Mouse (Mus musculus) macrophage (primary cell): ENCODE measurements around the gene Fhl3. TPM values are rescaled to one million over a fixed set of nuclear protein-coding genes. Genes with fewer than 3 reads are reported as not detected.
A peak's percentile ranks its signal among the peaks of the same experiment; 100 is the strongest.
"Not testable (repeated sequence)": the region's sequence is repeated elsewhere in the genome, so short reads cannot be mapped to it uniquely, and the experiment has no call there.

ENCODE experiments used
- H3K27ac ChIP-seq: fragments of 350-480 bp; formaldehyde crosslinking; 2 replicates; pipeline ENCODE4 v1.9.0; 2021
- H3K36me3 ChIP-seq: fragments of 350-480 bp; formaldehyde crosslinking; 2 replicates; pipeline ENCODE4 v1.9.0; 2021; ENCODE audit errors: inconsistent target
- H3K4me3 ChIP-seq: fragments of 350-480 bp; formaldehyde crosslinking; 2 replicates; pipeline ENCODE4 v1.9.0; 2021; ENCODE audit errors: inconsistent target
- H3K79me2 ChIP-seq: fragments of 350-480 bp; formaldehyde crosslinking; 2 replicates; pipeline ENCODE4 v1.9.0; 2021; ENCODE audit errors: inconsistent target
- WGBS: methylation state at CpG from one replicate; pipeline ENCODE4 v1.1.7; 2026; ENCODE audit warnings: inconsistent platforms; ENCODE audit not compliant: missing documents; 5-methylcytosine and 5-hydroxymethylcytosine counted together
- polyA plus RNA-seq: library from polyadenylated mRNA; stranded (reverse); fragments of 250-400 nt; gene quantifications from 3 replicates; pipeline ENCODE4 v1.2.4, GENCODE M21; 2018; ENCODE audit warnings: inconsistent platforms

Fhl3 gene
- polyA plus RNA-seq, 1 experiment from 2014 or later = 24.2 TPM

DNA sequence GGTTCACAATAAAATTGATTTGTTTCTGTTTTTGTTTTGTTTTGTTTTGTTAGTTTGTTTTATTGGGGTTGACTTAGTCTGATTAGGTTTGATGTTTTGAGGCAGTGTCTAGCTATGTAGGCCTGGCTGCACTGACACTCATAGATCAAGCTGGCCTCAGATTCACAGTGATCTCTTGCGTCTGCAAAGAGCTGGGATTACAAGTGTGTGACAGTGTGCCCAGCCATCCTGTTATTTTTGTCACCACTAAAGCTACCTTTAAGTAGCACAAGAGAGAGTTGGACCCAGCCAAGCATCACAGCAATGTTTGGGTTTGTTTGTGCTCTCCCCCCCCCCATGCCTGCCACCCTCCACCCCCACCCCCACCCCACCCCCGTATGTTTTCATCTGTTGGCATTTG lies 5.9 kb upstream of the Fhl3 start:
- Histone ChIP-seq H3K27ac (no peak overlapping the region), H3K4me3 (no peak overlapping the region), H3K79me2 (peaks cover 54% of the 10 kb centered on the region), H3K36me3 (no peaks in the 10 kb centered on the region)
- WGBS = 100% methylated on average over 1 of the region's 2 CpGs

GRCm38 (mm10) chr4:124695786-124696516 lies 4.5 kb upstream of the Fhl3 start:
- 2% methylated on average over 17 of the region's 18 CpGs for WGBS
- peak overlapping the region; percentile 65 for H3K4me3 ChIP-seq
- no peaks in the 10 kb centered on the region for H3K36me3 ChIP-seq
- peak overlapping the region; percentile 88 for H3K27ac ChIP-seq
- H3K79me2 ChIP-seq = peaks cover 43% of the 10 kb centered on the region

- WGBS = 50% methylated on average over 5 of the region's 6 CpGs
- Histone ChIP-seq H3K36me3 (no peaks in the 10 kb centered on the region), H3K4me3 (peak overlapping the region; percentile 4; the same call in 1 of the 2 replicates), H3K79me2 (peaks cover 55% of the 10 kb centered on the region), H3K27ac (peak overlapping the region; percentile 58)
These were observed 710 bp upstream of the Fhl3 start for GRCm38 (mm10) chr4:124699791-124700190.

DNA sequence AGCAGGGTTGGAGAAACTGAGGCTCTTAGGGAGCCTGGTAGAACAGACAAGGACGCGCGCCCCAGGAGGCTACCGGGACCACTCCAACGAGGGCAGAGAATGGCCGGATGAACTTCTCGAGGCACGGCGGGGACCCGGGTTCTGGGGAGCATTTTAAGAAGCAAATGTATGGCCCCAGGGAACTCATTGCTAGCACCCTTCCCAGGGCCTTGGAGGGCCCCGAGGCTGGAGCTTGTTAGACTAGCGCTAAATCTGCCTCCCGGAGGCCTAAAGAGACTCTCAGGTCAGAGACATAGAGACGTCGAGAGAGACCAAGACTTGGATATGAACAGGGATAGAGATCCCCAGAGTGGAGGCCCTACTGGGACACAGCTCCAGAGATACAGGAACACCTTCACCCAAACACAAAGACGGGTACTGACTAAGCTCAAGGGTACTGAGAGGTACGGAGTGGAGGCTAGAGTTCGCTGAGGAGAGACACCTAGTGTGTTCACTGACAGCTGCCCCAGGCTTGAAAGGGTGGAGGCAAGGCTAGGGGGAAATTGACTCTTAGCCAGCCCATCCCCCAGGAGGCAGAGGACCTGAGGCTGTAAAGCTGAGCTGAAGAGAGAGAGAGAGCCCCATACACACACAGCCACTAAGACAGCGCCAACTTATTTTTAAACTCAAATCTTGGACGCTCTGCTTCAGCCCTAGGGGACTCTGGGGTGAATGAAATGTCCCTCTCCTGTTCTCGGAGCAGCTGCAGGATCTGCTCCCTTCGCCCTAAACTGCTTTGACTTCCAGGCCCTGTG lies 748 bp downstream of the Fhl3 start:
- Histone ChIP-seq H3K36me3 (peaks cover 3% of the 10 kb centered on the region; the same call in 1 of the 2 replicates), H3K27ac (peak overlapping the region; percentile 99), H3K4me3 (peak overlapping the region; percentile 94), H3K79me2 (peaks cover 64% of the 10 kb centered on the region)
- 9% methylated on average over 22 of the region's 22 CpGs for WGBS

GRCm38 (mm10) chr4:124701916-124702315 lies 1.4 kb downstream of the Fhl3 start:
- 85% methylated on average over 2 of the region's 5 CpGs for WGBS
- Histone ChIP-seq H3K36me3 (peaks cover 9% of the 10 kb centered on the region; the same call in 1 of the 2 replicates), H3K4me3 (peak overlapping the region; percentile 94), H3K27ac (peak overlapping the region; percentile 99), H3K79me2 (peaks cover 64% of the 10 kb centered on the region)

GRCm38 (mm10) chr4:124703406-124703805 lies 2.9 kb downstream of the Fhl3 start:
- Histone ChIP-seq H3K27ac (peak overlapping the region; percentile 99), H3K36me3 (peaks cover 9% of the 10 kb centered on the region; the same call in 1 of the 2 replicates), H3K4me3 (peak overlapping the region; percentile 35), H3K79me2 (peaks cover 65% of the 10 kb centered on the region)
- 8% methylated on average over 2 of the region's 2 CpGs for WGBS

DNA sequence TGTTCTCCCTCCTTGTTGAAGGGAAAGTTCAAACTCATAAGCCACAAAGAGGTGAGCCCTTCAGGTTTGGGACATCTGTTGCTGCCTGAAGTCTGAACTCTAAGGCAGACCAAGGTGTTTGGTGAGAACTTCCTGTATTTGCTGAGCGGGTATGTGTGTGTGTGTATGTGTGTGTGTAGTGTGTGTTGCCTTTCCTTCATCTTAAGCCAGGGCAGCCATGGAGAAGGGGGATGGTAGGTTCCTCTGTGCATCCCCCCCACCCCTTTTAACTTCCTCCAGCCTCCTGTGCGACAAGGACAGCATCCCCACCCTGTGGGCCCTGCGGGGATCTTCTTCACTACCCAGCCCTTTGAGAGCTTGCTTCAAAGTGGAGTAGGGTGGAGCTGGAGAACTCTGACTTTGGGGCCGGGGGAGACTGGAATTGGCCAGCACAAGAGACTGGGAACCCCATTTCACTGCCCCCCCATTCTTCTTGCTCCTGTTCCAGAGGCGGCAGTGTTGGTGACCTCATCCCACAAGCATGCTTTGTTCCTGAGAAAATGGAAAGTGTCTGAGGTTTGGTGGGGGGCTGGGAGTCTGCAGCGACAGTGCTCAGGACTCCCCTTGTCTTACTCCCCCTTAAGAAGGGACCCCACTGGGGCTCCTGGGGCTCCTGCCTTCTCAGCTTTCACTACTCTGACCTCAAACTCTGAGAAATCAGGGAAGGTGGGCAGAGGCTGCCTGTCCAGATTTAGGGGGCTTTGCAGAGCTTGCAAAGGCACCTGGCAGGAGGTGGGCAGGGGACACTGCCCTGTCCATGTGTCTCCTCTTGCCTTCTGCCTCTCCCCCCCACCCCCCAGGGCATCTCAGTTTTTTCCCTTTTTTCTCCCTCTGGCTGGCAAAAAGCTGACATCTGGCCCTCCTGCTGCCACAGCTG lies 3.6 kb downstream of the Fhl3 start:
- H3K4me3 ChIP-seq = peak overlapping the region; percentile 35

DNA sequence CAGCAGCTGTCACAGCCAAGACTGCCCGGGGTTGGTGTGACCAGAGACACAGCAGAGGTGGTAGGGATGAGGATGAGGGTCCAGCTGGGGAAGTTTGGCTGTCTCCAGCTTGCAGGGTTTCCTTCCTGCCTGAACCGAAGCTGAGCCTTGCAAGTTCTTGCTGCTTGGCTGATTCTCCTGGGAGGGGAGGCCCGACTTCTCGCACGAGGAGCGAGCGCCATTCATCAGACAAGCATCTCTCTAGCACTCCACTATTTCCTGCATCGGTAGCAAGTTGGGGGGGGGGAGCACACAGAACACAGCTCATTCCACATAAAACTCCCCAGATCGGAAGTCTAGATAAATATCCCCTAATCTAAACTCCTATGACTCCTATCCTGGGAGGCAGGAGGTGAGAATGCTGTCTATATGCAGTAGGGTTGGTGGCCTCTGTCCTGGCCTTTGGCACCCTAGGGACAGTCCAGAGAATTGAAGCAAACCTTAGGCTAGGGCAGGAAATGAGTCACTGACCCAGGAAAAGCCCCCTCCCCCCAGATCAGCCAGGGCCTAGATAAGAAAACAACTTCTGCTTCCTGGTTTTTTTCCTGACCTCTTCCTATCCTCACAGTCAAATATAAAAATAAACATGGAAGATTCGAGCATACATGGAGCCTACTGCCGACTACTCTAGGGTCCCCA lies 4.4 kb downstream of the Fhl3 start:
- H3K4me3 ChIP-seq = peak overlapping the region; percentile 35
- 2% methylated on average over 11 of the region's 11 CpGs for WGBS
- peak overlapping the region; percentile 99 for H3K27ac ChIP-seq
- H3K79me2 ChIP-seq = peaks cover 65% of the 10 kb centered on the region
- peaks cover 9% of the 10 kb centered on the region; the same call in 1 of the 2 replicates for H3K36me3 ChIP-seq

More for the DNA sequence above, 3.6 kb downstream of the Fhl3 start:
- 33% methylated on average over 6 of the region's 6 CpGs for WGBS
- H3K79me2 ChIP-seq = peaks cover 65% of the 10 kb centered on the region
- H3K27ac ChIP-seq = peak overlapping the region; percentile 99
- peaks cover 9% of the 10 kb centered on the region; the same call in 1 of the 2 replicates for H3K36me3 ChIP-seq

DNA sequence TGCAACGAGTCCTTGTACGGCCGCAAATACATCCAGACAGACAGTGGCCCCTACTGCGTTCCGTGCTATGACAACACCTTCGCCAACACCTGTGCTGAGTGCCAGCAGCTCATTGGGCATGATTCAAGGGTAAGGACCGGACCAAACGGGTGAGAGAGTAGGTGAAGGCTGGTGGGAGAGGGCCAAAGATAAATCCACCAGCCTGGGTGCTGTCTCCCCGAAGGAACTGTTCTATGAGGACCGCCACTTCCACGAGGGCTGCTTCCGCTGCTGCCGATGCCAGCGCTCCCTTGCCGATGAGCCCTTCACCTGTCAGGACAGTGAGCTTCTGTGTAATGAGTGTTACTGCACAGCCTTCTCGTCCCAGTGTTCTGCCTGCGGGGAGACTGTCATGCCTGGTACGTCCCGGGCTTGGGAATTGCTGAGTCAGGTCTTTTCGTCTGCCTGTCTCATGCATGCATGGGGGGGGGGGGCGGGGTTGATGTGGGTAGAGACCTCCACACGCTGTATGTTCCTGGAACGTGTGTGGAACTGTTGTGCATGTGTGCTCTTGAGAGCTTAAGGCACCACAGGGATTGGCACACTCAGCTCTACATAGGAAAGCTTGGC lies 5.3 kb downstream of the Fhl3 start:
- 85% methylated on average over 23 of the region's 23 CpGs for WGBS
- H3K27ac ChIP-seq = peak overlapping the region; percentile 99
- H3K36me3 ChIP-seq = peaks cover 9% of the 10 kb centered on the region; the same call in 1 of the 2 replicates
- no peak overlapping the region for H3K4me3 ChIP-seq
- H3K79me2 ChIP-seq = peaks cover 64% of the 10 kb centered on the region

DNA sequence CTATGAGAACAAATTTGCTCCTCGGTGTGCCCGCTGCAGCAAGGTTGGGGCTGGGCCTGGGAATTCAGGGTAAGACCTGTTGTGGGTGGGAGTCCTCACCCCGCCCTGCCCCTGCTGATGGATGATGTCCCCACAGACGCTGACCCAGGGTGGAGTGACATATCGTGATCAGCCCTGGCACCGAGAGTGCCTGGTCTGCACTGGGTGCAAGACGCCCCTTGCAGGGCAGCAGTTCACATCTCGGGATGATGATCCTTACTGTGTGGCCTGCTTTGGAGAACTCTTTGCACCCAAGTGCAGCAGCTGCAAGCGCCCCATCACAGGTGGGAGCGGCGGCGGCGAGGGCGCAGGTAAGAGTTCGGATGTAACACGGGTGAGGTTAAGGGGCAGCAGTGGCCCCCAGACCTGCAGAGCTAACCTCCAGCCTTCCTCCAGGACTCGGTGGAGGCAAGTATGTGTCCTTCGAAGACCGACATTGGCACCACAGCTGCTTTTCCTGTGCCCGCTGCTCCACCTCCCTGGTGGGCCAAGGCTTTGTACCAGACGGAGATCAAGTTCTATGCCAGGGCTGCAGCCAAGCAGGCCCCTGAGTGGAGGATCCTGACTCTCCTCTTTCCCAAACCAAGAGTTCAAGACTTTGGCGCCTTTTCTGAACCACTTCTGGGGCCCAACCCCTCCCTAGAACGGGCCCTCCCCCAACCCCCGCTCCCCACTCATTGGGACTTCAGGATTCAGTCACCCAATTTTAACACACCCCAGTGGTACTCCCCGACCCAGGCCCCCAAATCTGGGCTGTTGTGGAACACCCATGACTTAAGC lies 7.1 kb downstream of the Fhl3 start:
- Histone ChIP-seq H3K79me2 (peaks cover 46% of the 10 kb centered on the region), H3K27ac (peak overlapping the region; percentile 99)
- 91% methylated on average over 16 of the region's 25 CpGs for WGBS
- H3K4me3 ChIP-seq, H3K36me3 ChIP-seq: not testable (repeated sequence)

GRCm38 (mm10) chr4:124708200-124708517 lies 7.7 kb downstream of the Fhl3 start:
- not testable (repeated sequence) for H3K36me3 ChIP-seq
- no CpG with 5 or more reads among the region's 1 CpGs for WGBS

DNA sequence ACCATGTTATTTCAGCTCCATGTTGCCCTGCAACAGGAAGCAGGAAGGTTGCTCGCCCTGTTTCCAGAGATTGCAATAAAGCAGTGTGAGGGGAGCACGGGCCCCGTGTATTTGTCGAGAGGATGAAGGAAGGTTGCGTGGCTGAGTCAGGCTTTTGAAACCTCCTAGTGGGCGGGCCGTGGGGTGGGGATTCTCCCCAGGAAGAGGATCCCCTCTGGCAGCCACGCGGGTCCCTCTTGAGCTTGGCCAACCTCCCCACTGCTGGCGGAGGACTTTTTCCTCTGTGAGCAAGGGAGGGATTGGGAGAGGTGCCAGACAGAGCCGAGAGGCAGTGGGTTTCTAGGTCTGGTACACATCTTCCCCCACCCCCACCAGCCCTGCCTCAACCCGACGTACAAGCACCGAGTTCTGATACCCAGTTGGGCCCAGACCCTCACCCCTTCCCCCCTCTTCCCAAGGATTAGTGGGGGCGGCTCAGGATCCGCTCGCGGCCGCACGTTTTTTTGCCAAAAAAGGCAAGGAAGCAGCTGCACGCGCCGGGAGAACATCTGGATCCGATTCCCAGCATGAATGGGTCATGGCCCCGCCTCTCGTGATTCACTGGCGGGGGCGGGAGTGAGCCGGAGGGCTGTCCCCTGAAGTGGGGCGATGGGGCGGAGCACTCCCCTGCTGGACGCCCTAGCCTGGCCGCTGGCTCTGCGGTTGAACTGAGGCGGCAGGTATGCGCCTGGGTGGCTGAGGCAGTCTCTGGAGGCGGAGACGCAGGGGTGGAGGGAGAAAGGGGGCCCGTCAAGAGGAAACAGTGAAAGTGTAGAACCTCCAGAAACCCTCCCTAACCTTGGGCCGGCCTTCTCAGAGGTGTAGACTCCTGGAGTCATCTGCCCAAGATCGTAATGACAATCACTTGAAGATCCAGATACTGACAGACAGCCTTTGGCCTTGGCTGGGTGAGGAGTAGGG lies 8.3 kb downstream of the Fhl3 start:
- WGBS = under 1% methylated on average over 34 of the region's 41 CpGs
- H3K36me3 ChIP-seq = peaks cover 9% of the 10 kb centered on the region; the same call in 1 of the 2 replicates
- H3K4me3 ChIP-seq = peak overlapping the region; percentile 22; the same call in 1 of the 2 replicates
- peaks cover 33% of the 10 kb centered on the region for H3K79me2 ChIP-seq
- H3K27ac ChIP-seq = peak overlapping the region; percentile 99

More at GRCm38 (mm10) chr4:124708200-124708517, 7.7 kb downstream of the Fhl3 start:
- peaks cover 40% of the 10 kb centered on the region for H3K79me2 ChIP-seq
- H3K4me3 ChIP-seq = not testable (repeated sequence)
- H3K27ac ChIP-seq = peak overlapping the region; percentile 99
